Comparison of ENCODE assay signal across 17 mouse cellular contexts in genomic region chr15:96763611-96764010, GRCm38 (mm10).
A peak's percentile ranks its signal among the peaks of the same experiment; 100 is the strongest.
DNase-seq lines count a peak whose midpoint lies in the region; TF ChIP-seq lines count a peak whose summit lies in the region.
"Had no signal": no experiment of that assay in that cellular context is flagged by ENCODE, and none has a peak within 500 bp of the region (broad histone marks: within the 10 kb centered on the region; RNA-seq: fewer than 3 reads in every experiment).

No protein-coding gene starts in this region.

- peaks cover 0 to 46% of the 10 kb centered on the region in 2 experiments; a peak in 2 of 4 replicates for H3K36me3 ChIP-seq in MEL (ENCODE audit: control insufficient read depth in 1 of 2, insufficient read depth in 2 of 2, low read length in 2 of 2)
- H3K36me3 ChIP-seq: G1E had no signal

- DNase-seq in MEL (ENCODE audit: low read depth, low spot score), result no peak
- DNase-seq in adrenal gland, postnatal 14 days, result no peak
- DNase-seq: adrenal gland, adult 2 months; adrenal gland, adult 8-10 months; adrenal gland, postnatal 10 days; adrenal gland, postnatal 25 days; adrenal gland, postnatal 36 days; B cell, adult 2 months; cerebellum, adult 11 months; cerebellum, adult 11-12 months; cerebellum, adult 18-20 months; cerebellum, adult 2 months; cerebellum, adult 8-10 months; cerebellum, adult 9-10 months had no signal

- no peak overlapping the region for H3K4me3 ChIP-seq in MEL (ENCODE audit: control insufficient read depth in 1 of 2, insufficient read depth in 1 of 2, low read depth in 2 of 2, low read length in 2 of 2)

- H3K79me2 ChIP-seq in MEL (ENCODE audit: control insufficient read depth, insufficient read depth, low read length, poor library complexity), result no peaks in the 10 kb centered on the region; the same call in 1 of the 2 replicates

- no peak overlapping the region for H3K9ac ChIP-seq in MEL (ENCODE audit: control insufficient read depth, low read depth, low read length, poor library complexity, severe bottlenecking)

- TF ChIP-seq RAD21 in MEL (IDR thresholded peaks at IDR 0.05; ENCODE audit: low read depth, low read length), result no peak

- no peak for TF ChIP-seq CTCF in MEL (IDR thresholded peaks at IDR 0.05 in 2 of 3, conservative IDR thresholded peaks at IDR 0.05 in 1 of 3; ENCODE audit: control insufficient read depth in 1 of 3, insufficient read depth in 1 of 3, low read depth in 2 of 3, low read length in 3 of 3, poor library complexity in 1 of 3, severe bottlenecking in 1 of 3)

- no peaks in the 10 kb centered on the region for H3K27me3 ChIP-seq in MEL (ENCODE audit: control insufficient read depth in 1 of 2, insufficient read depth in 2 of 2, low read length in 2 of 2)
- H3K27me3 ChIP-seq: CH12.LX, Patski had no signal

- H3K9me3 ChIP-seq in MEL (replicated peaks; ENCODE audit: insufficient read depth, low read length), result no peaks in the 10 kb centered on the region

- peak in 1 of 2 experiments; percentile 58; a peak in 2 of 4 replicates for TF ChIP-seq EP300 in MEL (IDR thresholded peaks at IDR 0.05; ENCODE audit: low read depth in 1 of 2, low read length in 2 of 2)

- no peak for TF ChIP-seq POLR2A in MEL (IDR thresholded peaks at IDR 0.05; ENCODE audit: control insufficient read depth in 1 of 2, insufficient read depth in 1 of 2, low read depth in 1 of 2, low read length in 2 of 2, poor library complexity in 1 of 2)

- H3K4me1 ChIP-seq in MEL (ENCODE audit: control insufficient read depth in 1 of 2, insufficient read depth in 2 of 2, low read length in 2 of 2), result peaks cover 33 to 46% of the 10 kb centered on the region in 2 experiments

- no peak overlapping the region for H3K27ac ChIP-seq in MEL (ENCODE audit: control insufficient read depth, low read depth, low read length)

TF ChIP-seq in MEL, 35 proteins besides CTCF, POLR2A, EP300 and RAD21:
- no peak for TF ChIP-seq SIN3A (IDR thresholded peaks at IDR 0.05; ENCODE audit: low read length)
- peak; percentile 44; the same call in 1 of the 2 replicates for TF ChIP-seq BHLHE40 (IDR thresholded peaks at IDR 0.05; ENCODE audit: borderline replicate concordance, low read depth, low read length)
- TF ChIP-seq TCF12 (IDR thresholded peaks at IDR 0.05; ENCODE audit: low read depth, low read length), result 0 out of 2 replicates have a peak, but pooled peaks have one; percentile 13
- 0 out of 2 replicates have a peak, but pooled peaks have one; percentile 8 for TF ChIP-seq MYC (IDR thresholded peaks at IDR 0.05; ENCODE audit: low read depth, low read length)
- TF ChIP-seq TAL1 (IDR thresholded peaks at IDR 0.05; ENCODE audit: low read length), result peak; percentile 45
- TF ChIP-seq GATA1 (IDR thresholded peaks at IDR 0.05; ENCODE audit: low read depth, low read length), result peak; percentile 77
- no peak for TF ChIP-seq E2F4 (IDR thresholded peaks at IDR 0.05; ENCODE audit: borderline replicate concordance, low read depth, low read length)
